Mouse (Mus musculus) spleen, adult 2 months (tissue): ENCODE measurements around the gene Zfp423. TPM values are rescaled to one million over a fixed set of nuclear protein-coding genes. Genes with fewer than 3 reads are reported as not detected.

ENCODE experiments used
- DNase-seq, 2 experiments: peaks; one replicate each; pipeline versions ENCODE4 v3.0.0 to v3.0.0-alpha.2; 2012 to 2021; ENCODE audit warnings: low spot score in 2 of 2, low read depth in 1 of 2
- H3K27ac ChIP-seq: fragments of 200-500 bp; 2 replicates; pipeline ENCODE4 v1.5.1; 2012; ENCODE audit warnings: low read length, inconsistent platforms; ENCODE audit not compliant: insufficient read depth
- H3K27me3 ChIP-seq: fragments of 200-500 bp; 2 replicates; pipeline ENCODE4 v1.6.1; 2012; ENCODE audit warnings: mild to moderate bottlenecking, moderate library complexity, low read length, inconsistent platforms; ENCODE audit not compliant: control insufficient read depth, insufficient read depth
- H3K36me3 ChIP-seq: fragments of 200-500 bp; 2 replicates; pipeline ENCODE4 v1.6.1; 2012; ENCODE audit warnings: mild to moderate bottlenecking, low read length, inconsistent platforms; ENCODE audit not compliant: control insufficient read depth, insufficient read depth
- H3K4me1 ChIP-seq: fragments of 200-500 bp; 2 replicates; pipeline ENCODE4 v1.6.1; 2011; ENCODE audit warnings: inconsistent platforms; ENCODE audit not compliant: control insufficient read depth, insufficient read depth, insufficient read length
- H3K4me3 ChIP-seq: fragments of 200-500 bp; 2 replicates; pipeline ENCODE4 v1.5.1; 2011; ENCODE audit warnings: mild to moderate bottlenecking, inconsistent platforms; ENCODE audit not compliant: insufficient read depth, insufficient read length; ENCODE audit errors: extremely low read depth
- CTCF ChIP-seq: fragments of 200-500 bp; IDR thresholded peaks from 2 replicates; pipeline ENCODE4 v1.5.1; 2011; ENCODE audit warnings: mild to moderate bottlenecking, inconsistent platforms; ENCODE audit not compliant: insufficient read depth, insufficient read length, insufficient replicate concordance; ENCODE audit errors: extremely low read depth
- POLR2A ChIP-seq: fragments of 200-500 bp; IDR thresholded peaks from 2 replicates; pipeline ENCODE4 v1.6.1; 2011; ENCODE audit warnings: low read depth, low read length, inconsistent platforms
- whole genome bisulfite sequencing: fragments of 180-500 bp; shearing (Covaris S2); methylation state at CpG from one replicate; pipeline ENCODE4 v1.1.7; 2018; 5-methylcytosine and 5-hydroxymethylcytosine counted together
- polyA plus RNA-seq: library from polyadenylated mRNA; depleted of rRNA; stranded (reverse); fragments of >200 nt; gene quantifications from 2 replicates; pipeline ENCODE4 v1.2.3, GENCODE M21; 2012

Zfp423 gene
- polyA plus RNA-seq, 1 experiment: 4.6 TPM

DNA sequence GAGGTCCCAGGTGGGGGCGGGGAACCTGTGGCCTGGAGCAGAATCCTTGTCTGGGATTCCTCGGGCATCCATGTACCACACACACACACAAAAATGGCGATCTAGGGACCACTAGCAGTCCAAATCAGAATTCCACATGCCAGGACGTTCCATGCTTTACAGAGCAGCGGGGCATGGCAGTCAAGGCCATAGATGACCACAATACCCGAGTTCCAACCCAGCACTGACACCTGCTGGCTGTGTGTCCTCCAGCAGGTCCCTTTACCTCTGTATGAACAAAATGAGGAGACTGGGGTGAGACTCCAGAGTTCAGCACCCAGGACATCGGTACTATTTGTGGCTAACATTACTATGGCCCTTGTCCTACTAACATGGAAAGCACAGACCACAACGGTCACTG is 206.2 kb downstream of the Zfp423 start:
- no peak for DNase-seq
- no peak for TF ChIP-seq POLR2A
- no peak for TF ChIP-seq CTCF
- Histone ChIP-seq H3K36me3 (no peaks in the 10 kb centered on the region), H3K4me1 (no peaks in the 10 kb centered on the region), H3K4me3 (no peak overlapping the region), H3K27me3 (no peaks in the 10 kb centered on the region), H3K27ac (no peak overlapping the region)
- 67% methylated on average over 8 of the region's 8 CpGs for WGBS

DNA sequence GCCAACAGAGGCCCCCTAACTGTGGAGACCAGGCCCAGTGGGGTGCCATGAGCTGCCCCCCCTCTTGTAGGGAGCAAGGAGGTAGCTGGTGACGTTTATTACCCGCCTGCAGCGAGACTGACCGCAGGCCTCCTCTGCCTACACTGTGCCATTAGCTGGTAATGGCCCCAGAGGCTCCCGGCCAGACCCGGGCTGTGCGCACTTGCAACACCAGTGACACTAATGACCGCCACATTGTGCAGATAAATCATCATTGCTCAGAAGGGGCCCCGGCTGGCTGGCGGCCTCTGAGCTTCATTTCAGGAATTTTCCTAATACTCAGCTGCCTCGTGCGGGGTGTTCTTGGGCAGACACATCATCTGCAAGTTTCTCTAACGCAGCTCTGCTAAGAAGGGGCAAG is 206.7 kb downstream of the Zfp423 start:
- WGBS: 87% methylated on average over 13 of the region's 13 CpGs
- H3K36me3 ChIP-seq: no peaks in the 10 kb centered on the region
- DNase-seq: no peak
- no peaks in the 10 kb centered on the region for H3K4me1 ChIP-seq
- H3K27ac ChIP-seq: no peak overlapping the region
- H3K27me3 ChIP-seq: no peaks in the 10 kb centered on the region
- TF ChIP-seq CTCF: no peak
- TF ChIP-seq POLR2A: no peak
- no peak overlapping the region for H3K4me3 ChIP-seq

DNA sequence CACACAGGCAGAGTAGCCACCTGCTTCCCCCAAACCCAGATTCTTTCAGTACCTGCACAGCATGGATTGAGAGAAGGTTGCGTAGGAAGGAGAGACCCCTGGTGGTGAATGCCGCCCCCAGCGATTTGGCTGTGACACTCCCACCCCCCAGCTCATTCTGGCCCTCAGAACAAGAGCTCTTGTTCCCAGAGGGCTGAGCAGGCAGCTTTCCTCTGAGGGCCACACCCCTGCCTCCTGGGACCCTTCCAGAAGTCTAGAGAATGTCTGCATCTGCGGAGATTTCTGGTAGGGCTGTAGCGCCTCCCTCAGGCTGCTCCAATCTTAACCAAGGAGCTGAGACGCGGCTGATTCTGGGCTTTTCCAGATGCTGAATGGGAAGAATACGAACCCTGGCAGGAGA is 211.8 kb downstream of the Zfp423 start:
- H3K4me1 ChIP-seq: no peaks in the 10 kb centered on the region
- no peaks in the 10 kb centered on the region for H3K27me3 ChIP-seq
- no peak for DNase-seq
- H3K36me3 ChIP-seq: no peaks in the 10 kb centered on the region
- no peak overlapping the region for H3K27ac ChIP-seq
- TF ChIP-seq POLR2A (no peak), CTCF (no peak)
- WGBS: 57% methylated on average over 8 of the region's 8 CpGs
- H3K4me3 ChIP-seq: no peak overlapping the region

DNA sequence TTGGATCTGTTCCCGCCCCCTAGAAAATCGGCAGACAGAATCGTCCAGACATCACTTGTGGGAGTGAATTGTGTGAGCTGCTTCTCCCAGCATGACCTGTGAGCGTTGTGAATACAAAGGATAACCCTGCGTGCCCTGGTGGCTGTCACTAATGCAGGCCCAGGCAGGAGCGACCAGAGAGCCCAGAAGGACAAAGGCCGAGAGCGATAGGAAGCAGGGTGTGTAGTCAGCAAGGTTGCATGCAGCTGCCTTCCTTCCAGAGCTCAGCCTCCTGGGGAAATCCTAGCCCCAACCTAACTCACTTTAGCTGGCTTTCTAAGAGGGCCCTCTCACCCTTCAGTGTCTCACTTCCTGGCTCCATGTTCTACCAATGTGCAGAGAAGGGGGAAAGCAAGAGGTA is 212.3 kb downstream of the Zfp423 start:
- no peaks in the 10 kb centered on the region for H3K4me1 ChIP-seq
- 71% methylated on average over 8 of the region's 8 CpGs for WGBS
- TF ChIP-seq CTCF: no peak
- TF ChIP-seq POLR2A: no peak
- H3K4me3 ChIP-seq: no peak overlapping the region
- no peaks in the 10 kb centered on the region for H3K36me3 ChIP-seq
- no peak for DNase-seq
- no peak overlapping the region for H3K27ac ChIP-seq
- no peaks in the 10 kb centered on the region for H3K27me3 ChIP-seq

DNA sequence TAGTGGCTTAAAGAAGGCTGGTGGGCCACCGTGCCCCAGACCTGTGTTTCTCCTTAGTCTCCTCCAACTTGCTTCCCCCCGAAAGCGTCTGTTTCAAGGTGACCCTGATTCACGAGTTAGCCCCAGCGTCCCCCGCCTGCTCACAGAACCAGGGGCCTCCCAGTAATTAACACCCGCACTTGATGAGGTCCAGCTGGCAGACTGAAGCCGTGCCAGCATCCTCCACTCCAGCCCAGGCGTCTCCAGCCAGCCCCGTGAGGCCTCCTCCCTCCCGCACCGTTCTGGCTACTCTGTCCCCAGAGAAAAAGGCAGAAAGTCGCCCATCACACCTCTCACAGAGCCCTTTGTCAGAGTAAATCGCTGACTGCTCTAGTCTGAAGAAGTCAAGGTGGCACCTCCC is 213.3 kb downstream of the Zfp423 start:
- TF ChIP-seq POLR2A: no peak
- Histone ChIP-seq H3K4me3 (no peak overlapping the region), H3K27me3 (no peaks in the 10 kb centered on the region), H3K36me3 (no peaks in the 10 kb centered on the region), H3K4me1 (no peaks in the 10 kb centered on the region), H3K27ac (no peak overlapping the region)
- no peak for DNase-seq
- 80% methylated on average over 14 of the region's 14 CpGs for WGBS

DNA sequence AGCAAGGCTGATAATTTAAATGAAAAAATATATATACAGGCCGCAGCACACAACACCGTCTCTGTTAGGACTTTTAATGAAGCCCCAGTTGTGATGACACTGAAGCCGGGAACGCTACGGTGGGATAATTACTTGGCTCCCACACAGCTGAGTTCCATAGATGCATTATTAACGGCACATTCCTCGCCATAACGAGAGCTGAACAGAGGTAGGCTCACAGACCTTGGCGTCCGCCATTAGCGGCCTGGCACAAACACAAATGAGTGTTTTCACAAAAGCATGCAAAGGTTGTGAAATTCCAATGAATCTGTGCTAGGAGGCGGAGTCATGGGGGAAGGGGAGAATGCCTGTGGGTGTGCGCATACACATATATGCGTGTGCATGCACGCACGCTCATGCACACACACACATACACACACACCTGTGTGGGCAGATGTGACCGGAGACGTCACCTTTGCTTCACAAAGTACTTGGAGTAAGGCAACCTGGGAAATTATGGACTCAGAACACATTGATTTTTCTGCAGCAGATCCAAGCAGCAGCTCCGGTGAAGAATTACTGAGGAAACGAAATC is 214.2 kb downstream of the Zfp423 start:
- H3K27me3 ChIP-seq: no peaks in the 10 kb centered on the region
- TF ChIP-seq POLR2A: no peak
- no peak for TF ChIP-seq CTCF
- no peak overlapping the region for H3K27ac ChIP-seq
- H3K4me3 ChIP-seq: no peak overlapping the region
- no peaks in the 10 kb centered on the region for H3K36me3 ChIP-seq
- H3K4me1 ChIP-seq: no peaks in the 10 kb centered on the region
- WGBS: 92% methylated on average over 20 of the region's 20 CpGs
- DNase-seq: no peak

DNA sequence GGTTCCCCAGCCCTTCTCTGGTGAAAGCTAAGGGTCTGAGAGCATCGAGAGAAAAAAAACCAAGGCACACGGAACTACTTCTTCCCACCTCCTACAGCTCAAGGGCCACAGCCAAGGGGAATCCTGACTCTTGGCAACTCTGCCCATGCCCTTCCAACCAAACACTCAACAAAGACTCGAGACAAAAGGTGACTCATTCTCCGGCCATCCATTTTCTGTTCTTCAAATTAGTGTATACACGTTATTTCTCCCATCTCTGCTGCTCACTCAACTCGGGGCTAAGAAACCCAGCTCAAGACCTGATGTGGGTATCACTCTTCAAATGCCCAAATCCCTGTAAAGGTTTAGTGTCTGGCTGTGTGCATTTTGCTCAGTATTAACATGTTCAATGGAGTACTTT is 214.8 kb downstream of the Zfp423 start:
- Histone ChIP-seq H3K4me3 (no peak overlapping the region), H3K27me3 (no peaks in the 10 kb centered on the region), H3K4me1 (no peaks in the 10 kb centered on the region), H3K27ac (no peak overlapping the region), H3K36me3 (no peaks in the 10 kb centered on the region)
- DNase-seq: no peak
- TF ChIP-seq CTCF (no peak), POLR2A (no peak)
- 82% methylated on average over 6 of the region's 6 CpGs for WGBS

DNA sequence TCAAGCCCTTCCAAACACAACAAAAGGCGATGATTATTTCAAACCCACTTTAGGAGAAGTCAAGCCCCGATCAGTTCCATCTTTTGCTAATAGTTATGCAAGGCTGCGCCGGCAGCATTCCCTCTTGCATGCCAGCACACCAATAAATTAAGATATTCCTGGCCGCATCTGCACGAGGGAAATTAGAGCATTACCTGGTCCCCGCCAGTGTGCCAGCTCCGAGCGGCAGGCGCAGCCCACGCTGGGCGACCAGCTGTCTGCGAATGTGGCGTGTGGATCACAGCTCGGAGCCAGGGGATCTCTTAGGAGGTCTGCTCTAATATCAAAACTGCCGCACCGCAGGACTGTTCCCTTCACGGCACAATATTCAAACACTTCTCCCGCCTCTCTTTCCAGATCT is 217.4 kb downstream of the Zfp423 start:
- TF ChIP-seq CTCF: no peak
- no peak for TF ChIP-seq POLR2A
- Histone ChIP-seq H3K4me3 (no peak overlapping the region), H3K27me3 (no peaks in the 10 kb centered on the region), H3K36me3 (no peaks in the 10 kb centered on the region), H3K4me1 (no peaks in the 10 kb centered on the region), H3K27ac (no peak overlapping the region)
- no peak for DNase-seq
- 90% methylated on average over 19 of the region's 19 CpGs for WGBS
